ENCODE assay signal across 8 mouse cellular contexts in the genomic region with DNA sequence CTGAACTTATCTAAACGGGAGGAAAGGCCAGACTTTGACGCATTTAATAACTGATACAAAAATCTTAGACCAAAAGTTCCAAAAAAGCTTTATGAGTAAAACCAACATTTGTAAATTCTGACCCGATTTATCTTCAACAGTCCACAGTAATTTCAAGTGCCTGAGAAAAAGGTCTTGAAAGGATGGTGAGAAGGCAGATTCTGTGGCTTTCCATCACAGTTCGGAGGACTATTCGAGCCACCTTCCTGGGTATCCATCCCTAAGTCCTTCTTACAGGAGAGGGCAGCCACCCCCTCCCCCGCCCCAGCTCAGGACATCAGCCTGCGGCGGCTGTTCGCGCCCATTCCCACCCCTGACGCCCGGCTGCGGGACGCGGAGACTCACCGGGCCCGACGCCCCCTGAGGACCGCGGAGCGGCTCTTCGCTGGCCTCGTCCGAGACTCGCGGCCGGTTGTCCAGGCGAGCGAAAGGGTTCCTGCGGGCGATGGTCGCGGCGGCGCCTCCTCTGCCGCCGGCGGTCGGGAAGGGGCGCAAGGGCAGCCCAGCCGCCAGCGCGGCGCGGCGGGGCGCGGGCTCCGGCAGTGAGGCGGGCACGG. TPM values are rescaled to one million over a fixed set of nuclear protein-coding genes. Genes with fewer than 3 reads are reported as not detected.
DNase-seq lines count a peak whose midpoint lies in the region; ATAC-seq and TF ChIP-seq lines count a peak whose summit lies in the region.

No protein-coding gene starts in this region.

- no peak for DNase-seq in lung, postnatal 36 days
- DNase-seq in limb, embryonic 14.5 days (ENCODE audit: low spot score): no peak
- DNase-seq in thymus, postnatal 10 days (ENCODE audit: low spot score in 2 of 2): no peak
- no peak for DNase-seq in adrenal gland, adult (ENCODE audit: inconsistent age in 2 of 2, low spot score in 1 of 2)
- DNase-seq in left cerebral cortex, postnatal 36 days (ENCODE audit: low spot score in 2 of 2): no peak

- peak overlapping the region; percentile 83 for H3K4me2 ChIP-seq in lung, embryonic 15.5 days
- H3K4me2 ChIP-seq in limb, embryonic 14.5 days (replicated peaks; ENCODE audit: low read depth, low read length, severe bottlenecking): peak overlapping the region; percentile 86
- H3K4me2 ChIP-seq in stomach, embryonic 14.5 days (replicated peaks; ENCODE audit: low read depth, low read length): peak overlapping the region; percentile 83

- peaks cover 22% of the 10 kb centered on the region for H3K36me3 ChIP-seq in lung, embryonic 15.5 days
- H3K36me3 ChIP-seq in limb, embryonic 14.5 days (ENCODE audit: control insufficient read depth, insufficient read depth, low read length): peaks cover 26% of the 10 kb centered on the region
- H3K36me3 ChIP-seq in stomach, embryonic 14.5 days (ENCODE audit: control insufficient read depth, insufficient read depth, low read length): peaks cover 14% of the 10 kb centered on the region

- H3K9ac ChIP-seq in lung, embryonic 15.5 days: peak overlapping the region; percentile 71
- peak overlapping the region; percentile 87 for H3K9ac ChIP-seq in limb, embryonic 14.5 days (ENCODE audit: low read depth, low read length, severe bottlenecking)
- peak overlapping the region; percentile 81 for H3K9ac ChIP-seq in stomach, embryonic 14.5 days (replicated peaks; ENCODE audit: low read depth, low read length)

- peak overlapping the region; percentile 75 for H3K4me3 ChIP-seq in lung, embryonic 15.5 days
- H3K4me3 ChIP-seq in limb, embryonic 14.5 days (replicated peaks; ENCODE audit: low read length): peak overlapping the region; percentile 90
- peak overlapping the region; percentile 86 for H3K4me3 ChIP-seq in stomach, embryonic 14.5 days (ENCODE audit: low read depth, low read length)

- H3K9me3 ChIP-seq in lung, embryonic 15.5 days: no peaks in the 10 kb centered on the region
- no peaks in the 10 kb centered on the region for H3K9me3 ChIP-seq in limb, embryonic 14.5 days (ENCODE audit: control insufficient read depth, low read length)
- no peaks in the 10 kb centered on the region for H3K9me3 ChIP-seq in stomach, embryonic 14.5 days (ENCODE audit: control insufficient read depth, low read depth, low read length)

- H3K27me3 ChIP-seq in lung, embryonic 15.5 days: no peaks in the 10 kb centered on the region
- no peaks in the 10 kb centered on the region for H3K27me3 ChIP-seq in limb, embryonic 14.5 days (ENCODE audit: control insufficient read depth, insufficient read depth, low read length)
- H3K27me3 ChIP-seq in stomach, embryonic 14.5 days (ENCODE audit: control insufficient read depth, insufficient read depth, low read length): no peaks in the 10 kb centered on the region

- intact Hi-C loops in left cerebral cortex, postnatal 36 days (cut with DNase I): no loop called here

- no peak for TF ChIP-seq POLR2A in limb, embryonic 14.5 days (IDR thresholded peaks at IDR 0.05; ENCODE audit: borderline replicate concordance, extremely low read depth, insufficient read depth, insufficient read length)

- H3K4me1 ChIP-seq in lung, embryonic 15.5 days: peaks cover 18% of the 10 kb centered on the region; the same call in 1 of the 2 replicates
- H3K4me1 ChIP-seq in limb, embryonic 14.5 days (ENCODE audit: control insufficient read depth, insufficient read depth, low read length): peaks cover 8% of the 10 kb centered on the region; the same call in 1 of the 2 replicates
- peaks cover 10% of the 10 kb centered on the region for H3K4me1 ChIP-seq in stomach, embryonic 14.5 days (ENCODE audit: control insufficient read depth, insufficient read depth, low read length)

- peak; percentile 62 for ATAC-seq in lung, embryonic 15.5 days (ENCODE audit: borderline replicate concordance, extremely low read depth, low FRiP score, low TSS enrichment)
- 0 out of 2 replicates have a peak, but pooled peaks have one; percentile 8 for ATAC-seq in erythroblast, adult 5-6 weeks (replicated peaks; ENCODE audit: low FRiP score, poor library complexity, severe bottlenecking)
- ATAC-seq in limb, embryonic 14.5 days (ENCODE audit: low FRiP score, low read depth): peak; percentile 27; the same call in 1 of the 2 replicates
- peak; percentile 39; the same call in 1 of the 2 replicates for ATAC-seq in stomach, embryonic 14.5 days (ENCODE audit: insufficient number of reproducible peaks, insufficient read depth, low FRiP score, low read depth)

- peak overlapping the region; percentile 69 for H3K27ac ChIP-seq in lung, embryonic 15.5 days
- 0 out of 2 replicates have a peak overlapping the region, but pooled peaks have one; percentile 48 for H3K27ac ChIP-seq in limb, embryonic 14.5 days (replicated peaks; ENCODE audit: low read depth, low read length)
- H3K27ac ChIP-seq in stomach, embryonic 14.5 days (ENCODE audit: low read length): peak overlapping the region; percentile 52; the same call in 1 of the 2 replicates

- whole genome bisulfite sequencing in lung, embryonic 15.5 days: under 1% methylated on average over 51 of the region's 51 CpGs
- under 1% methylated on average over 29 of the region's 51 CpGs for WGBS in limb, embryonic 14.5 days
- WGBS in stomach, embryonic 14.5 days: 1% methylated on average over 48 of the region's 51 CpGs

RNA-seq across cellular contexts. Expression of gene Donson, which starts 0.4 kb away (rescaled TPM):
- 25.4 and 26.2 TPM in 2 replicates for polyA plus RNA-seq in lung, embryonic 15.5 days (2015; fragmentation: Nextera tagmentation; extraction: Ambion mirVana)
- 17.3 and 43.0 TPM in 2 replicates for total RNA-seq in erythroblast, adult 5-6 weeks (2015; ENCODE audit: low replicate concordance)
- 44.7 and 97.2 TPM in 2 replicates for total RNA-seq in erythroblast, adult 5-6 weeks (2017; ENCODE audit: low replicate concordance)
- polyA plus RNA-seq in limb, embryonic 14.5 days (2012; rRNA removed): 28.4 and 33.2 TPM in 2 replicates
- polyA plus RNA-seq in limb, embryonic 14.5 days (2014; fragmentation: Nextera tagmentation; extraction: Ambion mirVana): 19.8 and 22.8 TPM in 2 replicates
- 22.9 and 26.2 TPM in 2 replicates for polyA plus RNA-seq in stomach, embryonic 14.5 days (2014; fragmentation: Nextera tagmentation; extraction: Ambion mirVana)
- 10 to 100 TPM; 23.3 to 26.3 TPM for total RNA-seq in left cerebral cortex, postnatal 36 days (2021)

RNA-seq across cellular contexts. Expression of gene Cryzl1, which starts 40.7 kb away (rescaled TPM):
- polyA plus RNA-seq in lung, embryonic 15.5 days (2015; fragmentation: Nextera tagmentation; extraction: Ambion mirVana): 71.4 and 74.6 TPM in 2 replicates
- 21.5 and 55.1 TPM in 2 replicates for total RNA-seq in erythroblast, adult 5-6 weeks (2015; ENCODE audit: low replicate concordance)
- 17.7 and 40.7 TPM in 2 replicates for total RNA-seq in erythroblast, adult 5-6 weeks (2017; ENCODE audit: low replicate concordance)
- polyA plus RNA-seq in limb, embryonic 14.5 days (2012; rRNA removed): 54.3 and 58.4 TPM in 2 replicates
- polyA plus RNA-seq in limb, embryonic 14.5 days (2014; fragmentation: Nextera tagmentation; extraction: Ambion mirVana): 69.1 and 69.9 TPM in 2 replicates
- 82.1 and 88.9 TPM in 2 replicates for polyA plus RNA-seq in stomach, embryonic 14.5 days (2014; fragmentation: Nextera tagmentation; extraction: Ambion mirVana)
- 100 to 1,000 TPM in 1 of 2 experiments, 10 to 100 TPM in 1; 95.0 to 105 TPM for total RNA-seq in left cerebral cortex, postnatal 36 days (2021)

RNA-seq across cellular contexts. Expression of gene Son, which starts 40.8 kb away (rescaled TPM):
- polyA plus RNA-seq in lung, embryonic 15.5 days (2015; fragmentation: Nextera tagmentation; extraction: Ambion mirVana): 108 and 110 TPM in 2 replicates
- 240 and 267 TPM in 2 replicates for total RNA-seq in erythroblast, adult 5-6 weeks (2015; ENCODE audit: low replicate concordance)
- total RNA-seq in erythroblast, adult 5-6 weeks (2017; ENCODE audit: low replicate concordance): 214 and 284 TPM in 2 replicates
- polyA plus RNA-seq in limb, embryonic 14.5 days (2012; rRNA removed): 342 and 354 TPM in 2 replicates
- 180 and 185 TPM in 2 replicates for polyA plus RNA-seq in limb, embryonic 14.5 days (2014; fragmentation: Nextera tagmentation; extraction: Ambion mirVana)
- polyA plus RNA-seq in stomach, embryonic 14.5 days (2014; fragmentation: Nextera tagmentation; extraction: Ambion mirVana): 181 and 182 TPM in 2 replicates
- 100 to 1,000 TPM; 177 to 236 TPM for total RNA-seq in left cerebral cortex, postnatal 36 days (2021)

RNA-seq across cellular contexts. Expression of gene Itsn1, which starts 41.0 kb away (rescaled TPM):
- polyA plus RNA-seq in lung, embryonic 15.5 days (2015; fragmentation: Nextera tagmentation; extraction: Ambion mirVana): 19.5 and 20.3 TPM in 2 replicates
- total RNA-seq in erythroblast, adult 5-6 weeks (2015; ENCODE audit: low replicate concordance): 413 and 554 TPM in 2 replicates
- total RNA-seq in erythroblast, adult 5-6 weeks (2017; ENCODE audit: low replicate concordance): 1,329 and 2,083 TPM in 2 replicates
- 46.6 and 48.6 TPM in 2 replicates for polyA plus RNA-seq in limb, embryonic 14.5 days (2012; rRNA removed)
- polyA plus RNA-seq in limb, embryonic 14.5 days (2014; fragmentation: Nextera tagmentation; extraction: Ambion mirVana): 24.8 and 30.2 TPM in 2 replicates
- 25.1 and 26.4 TPM in 2 replicates for polyA plus RNA-seq in stomach, embryonic 14.5 days (2014; fragmentation: Nextera tagmentation; extraction: Ambion mirVana)
- total RNA-seq in left cerebral cortex, postnatal 36 days (2021): 100 to 1,000 TPM; 126 to 146 TPM

RNA-seq across cellular contexts. Expression of gene Gart, which starts 41.4 kb away (rescaled TPM):
- polyA plus RNA-seq in lung, embryonic 15.5 days (2015; fragmentation: Nextera tagmentation; extraction: Ambion mirVana): 111 and 118 TPM in 2 replicates
- 30.5 and 37.1 TPM in 2 replicates for total RNA-seq in erythroblast, adult 5-6 weeks (2015; ENCODE audit: low replicate concordance)
- 30.8 and 49.3 TPM in 2 replicates for total RNA-seq in erythroblast, adult 5-6 weeks (2017; ENCODE audit: low replicate concordance)
- 55.5 and 64.5 TPM in 2 replicates for polyA plus RNA-seq in limb, embryonic 14.5 days (2012; rRNA removed)
- 89.6 and 98.9 TPM in 2 replicates for polyA plus RNA-seq in limb, embryonic 14.5 days (2014; fragmentation: Nextera tagmentation; extraction: Ambion mirVana)
- polyA plus RNA-seq in stomach, embryonic 14.5 days (2014; fragmentation: Nextera tagmentation; extraction: Ambion mirVana): 95.8 and 114 TPM in 2 replicates
- 10 to 100 TPM; 50.0 to 50.8 TPM for total RNA-seq in left cerebral cortex, postnatal 36 days (2021)

Comparison
In these comparisons a context has a peak if more than half of its experiments do, and no peak if none do; other contexts are left out.
1. ATAC-seq: peak in every context shown above with its lines; median percentile 62 in lung, embryonic 15.5 days; 39 in stomach, embryonic 14.5 days; 27 in limb, embryonic 14.5 days; 8 in erythroblast, adult 5-6 weeks.